21 mouse cellular contexts compared by ENCODE assay signal in genomic region chr6:116058541-116059300, GRCm38 (mm10).
A peak's percentile ranks its signal among the peaks of the same experiment; 100 is the strongest.
DNase-seq lines count a peak whose midpoint lies in the region; ATAC-seq and TF ChIP-seq lines count a peak whose summit lies in the region.
"Had no signal": no experiment of that assay in that cellular context is flagged by ENCODE, and none has a peak within 500 bp of the region (broad histone marks: within the 10 kb centered on the region; RNA-seq: fewer than 3 reads in every experiment).

No protein-coding gene starts in this region.

- ATAC-seq in liver, embryonic 12.5 days = no peak
- no peak; the same call in 1 of the 2 replicates for ATAC-seq in heart, embryonic 15.5 days (replicated peaks; ENCODE audit: insufficient number of reproducible peaks, insufficient read depth, low FRiP score, low read depth)

- H3K27me3 ChIP-seq in liver, adult 2 months (ENCODE audit: control insufficient read depth, insufficient read depth, low read length) = no peaks in the 10 kb centered on the region
- no peaks in the 10 kb centered on the region for H3K27me3 ChIP-seq in liver, embryonic 12.5 days (replicated peaks)
- no peaks in the 10 kb centered on the region for H3K27me3 ChIP-seq in heart, embryonic 15.5 days
- H3K27me3 ChIP-seq: embryonic facial prominence, embryonic 13.5 days; forebrain, embryonic 12.5 days; kidney, embryonic 15.5 days; liver, embryonic 15.5 days; lung, embryonic 15.5 days had no signal

- H3K4me2 ChIP-seq in liver, embryonic 12.5 days = no peak overlapping the region
- no peak overlapping the region for H3K4me2 ChIP-seq in heart, embryonic 15.5 days
- H3K4me2 ChIP-seq: embryonic facial prominence, embryonic 13.5 days; forebrain, embryonic 12.5 days; kidney, embryonic 15.5 days; liver, embryonic 15.5 days; lung, embryonic 15.5 days had no signal

- no peak for TF ChIP-seq CTCF in liver, adult 2 months (IDR thresholded peaks at IDR 0.05; ENCODE audit: low read depth, low read length)

- H3K9ac ChIP-seq in liver, adult 2 months (ENCODE audit: low read depth, low read length) = no peak overlapping the region
- H3K9ac ChIP-seq in liver, embryonic 12.5 days = no peak overlapping the region
- no peak overlapping the region for H3K9ac ChIP-seq in heart, embryonic 15.5 days
- H3K9ac ChIP-seq: embryonic facial prominence, embryonic 13.5 days; forebrain, embryonic 12.5 days; kidney, embryonic 15.5 days; liver, embryonic 15.5 days; lung, embryonic 15.5 days had no signal

- intact Hi-C loops in heart, postnatal 25 days (cut with DNase I) = no loop called here

- peaks cover 25% of the 10 kb centered on the region; the same call in 1 of the 2 replicates for H3K79me2 ChIP-seq in liver, adult 2 months (ENCODE audit: control insufficient read depth, insufficient read depth, low read length)

- H3K36me3 ChIP-seq in liver, adult 2 months (ENCODE audit: control insufficient read depth, insufficient read depth, low read length) = peaks cover 2% of the 10 kb centered on the region; the same call in 1 of the 2 replicates
- no peaks in the 10 kb centered on the region for H3K36me3 ChIP-seq in liver, embryonic 12.5 days
- no peaks in the 10 kb centered on the region for H3K36me3 ChIP-seq in heart, embryonic 15.5 days
- H3K36me3 ChIP-seq: embryonic facial prominence, embryonic 13.5 days; forebrain, embryonic 12.5 days; kidney, embryonic 15.5 days; liver, embryonic 15.5 days; lung, embryonic 15.5 days had no signal

- H3K27ac ChIP-seq in liver, adult 2 months (replicated peaks; ENCODE audit: insufficient read depth, low read depth, low read length) = no peak overlapping the region
- no peak overlapping the region for H3K27ac ChIP-seq in liver, embryonic 12.5 days
- H3K27ac ChIP-seq in heart, embryonic 15.5 days = peak overlapping the region; percentile 41
- H3K27ac ChIP-seq: embryonic facial prominence, embryonic 13.5 days; forebrain, embryonic 12.5 days; kidney, embryonic 15.5 days; liver, embryonic 15.5 days; lung, embryonic 15.5 days; macrophage had no signal

- 78% methylated on average over 3 of the region's 3 CpGs for WGBS in liver, adult 2 months
- WGBS in liver, embryonic 12.5 days (ENCODE audit: insufficient replicate concordance) = 57% methylated on average over 3 of the region's 3 CpGs
- WGBS in heart, embryonic 15.5 days = 52% methylated on average over 3 of the region's 3 CpGs

- no peak overlapping the region for H3K4me3 ChIP-seq in liver, adult 2 months (ENCODE audit: insufficient read depth, low read depth, low read length)
- no peak overlapping the region for H3K4me3 ChIP-seq in liver, embryonic 12.5 days
- H3K4me3 ChIP-seq in heart, embryonic 15.5 days = no peak overlapping the region
- H3K4me3 ChIP-seq: embryonic facial prominence, embryonic 13.5 days; erythroblast, embryonic 14.5 days; forebrain, embryonic 12.5 days; kidney, embryonic 15.5 days; liver, embryonic 15.5 days; lung, embryonic 15.5 days had no signal

- TF ChIP-seq POLR2A in liver, adult 2 months (IDR thresholded peaks at IDR 0.05; ENCODE audit: extremely low read depth, insufficient read depth, low read length) = no peak

- no peaks in the 10 kb centered on the region for H3K9me3 ChIP-seq in liver, embryonic 12.5 days (replicated peaks)
- no peaks in the 10 kb centered on the region for H3K9me3 ChIP-seq in heart, embryonic 15.5 days (replicated peaks)
- H3K9me3 ChIP-seq: embryonic facial prominence, embryonic 13.5 days; forebrain, embryonic 12.5 days; kidney, embryonic 15.5 days; liver, embryonic 15.5 days; lung, embryonic 15.5 days had no signal

- DNase-seq in heart, adult 11 months = peak; percentile 96
- DNase-seq in heart, postnatal 25 days (ENCODE audit: low spot score) = no peak
- peak; percentile 55 for DNase-seq in liver, adult 2 months (ENCODE audit: extremely low read depth, low read depth, low spot score)
- DNase-seq in heart, adult 9 months (ENCODE audit: low spot score in 2 of 2) = peak; percentile 45 to 52
- DNase-seq in embryo, embryonic 10 days (ENCODE audit: low spot score) = no peak
- DNase-seq in T-cell, adult 2 months (ENCODE audit: low spot score) = no peak
- DNase-seq: adrenal gland, adult 2 months; cerebellum, adult 2 months; cerebellum, postnatal 25 days; embryo, embryonic 11 days; kidney, adult 11 months; kidney, postnatal 36 days had no signal

- H3K4me1 ChIP-seq in liver, adult 2 months (ENCODE audit: control insufficient read depth, insufficient read depth, low read length) = peaks cover 34% of the 10 kb centered on the region
- peaks cover 7% of the 10 kb centered on the region for H3K4me1 ChIP-seq in liver, embryonic 12.5 days
- peaks cover 26% of the 10 kb centered on the region for H3K4me1 ChIP-seq in heart, embryonic 15.5 days (replicated peaks)
- H3K4me1 ChIP-seq: lung, embryonic 15.5 days had no signal

Comparison
In these comparisons a context has a peak if more than half of its experiments do, and no peak if none do; other contexts are left out.
1. DNase-seq: peak in heart, adult 11 months (single experiment), liver, adult 2 months (single experiment) and heart, adult 9 months (2 of 2); none in heart, postnatal 25 days (single experiment), embryo, embryonic 10 days (single experiment) and T-cell, adult 2 months (single experiment).